9 mouse cellular contexts compared by ENCODE assay signal in the genomic region with DNA sequence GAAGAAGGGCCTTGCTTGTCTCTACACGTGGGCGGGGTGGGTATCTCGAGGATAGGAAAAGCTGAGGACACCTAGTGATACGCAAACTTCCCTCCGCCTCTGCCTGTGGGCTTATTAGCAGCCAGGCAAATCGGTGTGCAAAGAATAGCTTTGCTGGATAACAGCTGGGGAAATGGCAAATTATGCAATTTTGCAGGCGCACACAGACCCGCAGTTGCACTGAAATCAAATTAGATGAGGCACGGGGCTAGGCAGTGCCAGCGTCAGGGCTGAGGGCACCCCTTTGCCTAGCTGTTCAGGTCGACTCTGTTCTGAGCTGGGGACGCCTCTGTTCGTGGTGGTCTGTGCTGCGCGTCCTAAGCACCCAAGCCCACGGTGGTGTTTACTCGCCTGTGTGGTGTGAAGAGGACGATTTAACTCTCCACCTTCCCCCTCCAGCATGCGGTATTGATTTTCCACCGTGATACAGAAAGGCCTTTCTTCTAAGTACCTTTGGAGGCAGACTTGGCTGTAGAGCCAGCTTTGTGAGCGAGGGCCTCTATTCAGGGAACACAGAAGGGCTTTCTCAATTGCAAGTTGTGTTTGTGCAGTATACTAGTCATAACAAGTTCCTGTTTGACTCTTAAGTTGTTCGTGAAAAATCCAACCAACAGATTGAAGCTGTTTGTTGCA. TPM values are rescaled to one million over a fixed set of nuclear protein-coding genes. Genes with fewer than 3 reads are reported as not detected.
DNase-seq lines count a peak whose midpoint lies in the region; ATAC-seq and TF ChIP-seq lines count a peak whose summit lies in the region.
"Had no signal": no experiment of that assay in that cellular context is flagged by ENCODE, and none has a peak within 500 bp of the region (broad histone marks: within the 10 kb centered on the region; RNA-seq: fewer than 3 reads in every experiment).

No protein-coding gene starts in this region.

- 0 out of 2 replicates have a peak, but pooled peaks cover 2% of the 10 kb centered on the region for H3K27me3 ChIP-seq in G1E (ENCODE audit: insufficient read depth, low read length)
- H3K27me3 ChIP-seq in limb, embryonic 13.5 days, result no peaks in the 10 kb centered on the region

- DNase-seq in gastrocnemius, adult 2 months, result no peak
- no peak for DNase-seq in gastrocnemius, adult 8-10 months (ENCODE audit: low spot score in 2 of 2)
- DNase-seq in G1E (ENCODE audit: low spot score), result peak; percentile 5
- DNase-seq in forelimb bud, embryonic 11.5 days (ENCODE audit: low read depth, low spot score), result peak; percentile 40
- peak; percentile 29 to 36 for DNase-seq in right cerebral cortex, postnatal 36 days (ENCODE audit: low spot score in 2 of 2)
- no peak for DNase-seq in thymus, postnatal 14 days
- DNase-seq in urinary bladder, postnatal 4 days (ENCODE audit: low spot score in 2 of 2), result no peak

- H3K4me1 ChIP-seq in G1E (ENCODE audit: insufficient read depth, low read depth, low read length), result peaks cover 27% of the 10 kb centered on the region
- peaks cover 11% of the 10 kb centered on the region for H3K4me1 ChIP-seq in limb, embryonic 13.5 days

- H3K9me3 ChIP-seq in G1E (replicated peaks), result no peaks in the 10 kb centered on the region
- H3K9me3 ChIP-seq in limb, embryonic 13.5 days, result no peaks in the 10 kb centered on the region

- intact Hi-C loops in gastrocnemius, adult 2 months (cut with DNase I), result no loop called here

- 29% methylated on average over 22 of the region's 22 CpGs for whole genome bisulfite sequencing in limb, embryonic 13.5 days

- no peaks in the 10 kb centered on the region for H3K36me3 ChIP-seq in G1E (replicated peaks)
- H3K36me3 ChIP-seq in limb, embryonic 13.5 days, result no peaks in the 10 kb centered on the region

- H3K27ac ChIP-seq in gastrocnemius, adult 2 months, result no peak overlapping the region
- H3K27ac ChIP-seq in limb, embryonic 13.5 days, result peak overlapping the region; percentile 65

- ATAC-seq in G1E (ENCODE audit: extremely low read depth, insufficient number of reproducible peaks, low FRiP score, poor library complexity, severe bottlenecking), result peak; percentile 48; the same call in 1 of the 2 replicates
- ATAC-seq in limb, embryonic 13.5 days (ENCODE audit: low FRiP score, low read depth), result peak; percentile 81

- no peak for TF ChIP-seq CTCF in gastrocnemius, adult 2 months (IDR thresholded peaks at IDR 0.05)
- TF ChIP-seq CTCF in G1E (IDR thresholded peaks at IDR 0.05; ENCODE audit: low read depth, low read length), result no peak

- peak overlapping the region; percentile 39; the same call in 1 of the 2 replicates for H3K9ac ChIP-seq in limb, embryonic 13.5 days

- H3K4me3 ChIP-seq in gastrocnemius, adult 2 months, result peak overlapping the region; percentile 15; the same call in 1 of the 2 replicates
- H3K4me3 ChIP-seq in G1E (ENCODE audit: low read depth, low read length), result peak overlapping the region; percentile 46; the same call in 1 of the 2 replicates
- H3K4me3 ChIP-seq in limb, embryonic 13.5 days, result peak overlapping the region; percentile 17
- H3K4me3 ChIP-seq: myocyte had no signal

- H3K4me2 ChIP-seq in limb, embryonic 13.5 days (replicated peaks), result peak overlapping the region; percentile 55

RNA-seq across cellular contexts. Expression of gene 9330182O14Rik, which starts 19.4 kb away (rescaled TPM):
- not detected for total RNA-seq in gastrocnemius, adult 2 months (2021)
- not detected for total RNA-seq in gastrocnemius, adult 8-10 months (2022)
- total RNA-seq in G1E (2014; fragmentation: Nextera tagmentation) (not detected in 2 replicates), G1E (2017) (0.12 TPM in 1 of 2 replicates, not detected in the other)
- not detected in 2 replicates for polyA plus RNA-seq in G1E (2012)
- polyA plus RNA-seq in limb, embryonic 13.5 days (2015; fragmentation: Nextera tagmentation; extraction: Ambion mirVana), result not detected in 2 replicates
- polyA plus RNA-seq: myocyte had no signal

Comparison
In these comparisons a context has a peak if more than half of its experiments do, and no peak if none do; other contexts are left out.
1. DNase-seq: peak in G1E (single experiment), forelimb bud, embryonic 11.5 days (single experiment) and right cerebral cortex, postnatal 36 days (2 of 2); none in gastrocnemius, adult 2 months (single experiment), gastrocnemius, adult 8-10 months (0 of 2), thymus, postnatal 14 days (single experiment) and urinary bladder, postnatal 4 days (0 of 2).
2. Peak in every context shown above with its lines, with median percentiles within 50 percentile points of each other: H3K4me3 ChIP-seq.